Mouse (Mus musculus) gastrocnemius, adult 18-20 months (tissue): ENCODE results near the gene Rfx2. TPM values are rescaled to one million over a fixed set of nuclear protein-coding genes. Genes with fewer than 3 reads are reported as not detected.

Experiments used
- DNase-seq: peaks from one replicate; pipeline ENCODE4 v3.0.0; 2021; ENCODE audit warnings: low spot score
- total RNA-seq, 2 experiments: library from RNA; stranded (reverse); gene quantifications; 2 replicates each; pipeline ENCODE4 v1.2.3; 2021

Gene Rfx2
- total RNA-seq, 2 experiments from 2014 or later: 2.1 to 3.1 TPM

- no peak for DNase-seq
Observed at GRCm38 (mm10) chr17:56788886-56789285, 41.9 kb downstream of the Rfx2 start.

- no peak for DNase-seq
Observed at GRCm38 (mm10) chr17:56780291-56780978, 50.4 kb downstream of the Rfx2 start.

- DNase-seq: no peak
Observed at GRCm38 (mm10) chr17:56778779-56779362, 51.9 kb downstream of the Rfx2 start.

- no peak for DNase-seq
Observed at GRCm38 (mm10) chr17:56777568-56777967, 53.2 kb downstream of the Rfx2 start.

GRCm38 (mm10) chr17:56769950-56770349 is 60.9 kb downstream of the Rfx2 start, which contains the start of gene Prr22:
Prr22 (plus strand) TSS chr17:56770250.
- no peak for DNase-seq

GRCm38 (mm10) chr17:56768941-56769340 is 61.9 kb downstream of the Rfx2 start:
- DNase-seq: no peak

GRCm38 (mm10) chr17:56767531-56768135 is 63.2 kb downstream of the Rfx2 start:
- DNase-seq: no peak

- DNase-seq: no peak
Observed at GRCm38 (mm10) chr17:56766631-56767405, 64.0 kb downstream of the Rfx2 start.

GRCm38 (mm10) chr17:56765431-56765830 is 65.4 kb downstream of the Rfx2 start:
- no peak for DNase-seq

GRCm38 (mm10) chr17:56764474-56765354 is 66.1 kb downstream of the Rfx2 start, which contains the start of gene Dus3l:
Dus3l (plus strand) TSS chr17:56764757.
- peak; percentile 92 for DNase-seq

- no peak for DNase-seq
Observed at GRCm38 (mm10) chr17:56763741-56764250, 67.0 kb downstream of the Rfx2 start.

- DNase-seq: peak; percentile 56
Observed at GRCm38 (mm10) chr17:56762769-56763731, 67.8 kb downstream of the Rfx2 start.

- DNase-seq: peak; percentile 83
Observed at GRCm38 (mm10) chr17:56761991-56762410, 68.8 kb downstream of the Rfx2 start.

GRCm38 (mm10) chr17:56761077-56761476 is 69.7 kb downstream of the Rfx2 start:
- DNase-seq: no peak

- DNase-seq: no peak
Observed at GRCm38 (mm10) chr17:56759261-56759660, 71.6 kb downstream of the Rfx2 start.

- DNase-seq: peak; percentile 77
Observed at GRCm38 (mm10) chr17:56758132-56758531, 72.7 kb downstream of the Rfx2 start.

- DNase-seq: peak; percentile 86
Observed at GRCm38 (mm10) chr17:56757416-56758123, 73.2 kb downstream of the Rfx2 start, which contains the start of gene Nrtn. Nrtn (minus strand) TSS chr17:56757530.

GRCm38 (mm10) chr17:56756703-56757399 is 74.0 kb downstream of the Rfx2 start:
- peak; percentile 44 for DNase-seq
